In genomic region chr6:5179189-5179588, GRCm38 (mm10) we compare ENCODE assay signal across 26 mouse cellular contexts. TPM values are rescaled to one million over a fixed set of nuclear protein-coding genes. Genes with fewer than 3 reads are reported as not detected.
"Had no signal": no experiment of that assay in that cellular context is flagged by ENCODE, and none has a peak within 500 bp of the region (broad histone marks: within the 10 kb centered on the region; RNA-seq: fewer than 3 reads in every experiment).

No protein-coding gene starts in this region.

- H3K4me2 ChIP-seq: liver, embryonic 12.5 days; liver, embryonic 15.5 days had no signal

- DNase-seq: kidney, adult 18-20 months; kidney, adult 9 months; kidney, postnatal 14 days; kidney, postnatal 4 days; left cerebral cortex, postnatal 4 days; liver; lung, adult 18-20 months; lung, postnatal 10 days; lung, postnatal 4 days; thymus, adult 18-20 months; thymus, postnatal 36 days had no signal

- H3K9me3 ChIP-seq: liver, embryonic 12.5 days; liver, embryonic 15.5 days; lung, embryonic 15.5 days; midbrain, embryonic 12.5 days; neural tube, embryonic 13.5 days had no signal

- ATAC-seq: liver, embryonic 12.5 days had no signal

- H3K36me3 ChIP-seq: liver, embryonic 12.5 days; liver, embryonic 15.5 days; lung, embryonic 15.5 days; midbrain, embryonic 12.5 days; neural tube, embryonic 13.5 days had no signal

- H3K27ac ChIP-seq: liver, embryonic 12.5 days; liver, embryonic 15.5 days; lung, embryonic 15.5 days; midbrain, embryonic 12.5 days; neural tube, embryonic 13.5 days had no signal

- H3K4me1 ChIP-seq: lung, embryonic 15.5 days had no signal

- H3K4me3 ChIP-seq: liver, embryonic 12.5 days; liver, embryonic 15.5 days; myocyte had no signal

- H3K27me3 ChIP-seq: liver, embryonic 12.5 days; lung, embryonic 15.5 days; midbrain, embryonic 12.5 days; neural tube, embryonic 13.5 days had no signal

- H3K9ac ChIP-seq: liver, embryonic 12.5 days; liver, embryonic 15.5 days; lung, embryonic 15.5 days; midbrain, embryonic 12.5 days had no signal

RNA-seq across cellular contexts. Expression of gene Pon1, which starts 14.6 kb away (rescaled TPM):
- total RNA-seq: layer of hippocampus, adult 18-20 months; left cerebral cortex, adult 8-10 months; left cerebral cortex, postnatal 14 days; left cerebral cortex, postnatal 4 days; megakaryocyte progenitor cell, adult 5-6 weeks; megakaryocyte-erythroid progenitor cell, adult 5-6 weeks; monocyte, adult 5-6 weeks; neutrophil, adult 5-6 weeks had no signal
- polyA plus RNA-seq: lung, embryonic 15.5 days; midbrain, embryonic 12.5 days; myocyte; neural tube, embryonic 13.5 days; small intestine, adult 2 months; testis, adult 2 months had no signal
